Mouse (Mus musculus) telencephalon, adult 2 months (tissue): Measurements from ENCODE around the gene Sfxn4.
"Not testable (repeated sequence)": the region's sequence is repeated elsewhere in the genome, so short reads cannot be mapped to it uniquely, and the experiment has no call there.

Source experiments
- DNase-seq: peaks from one replicate; pipeline ENCODE4 v3.0.0-alpha.2; 2011; ENCODE audit warnings: low read depth, low spot score

Sfxn4 gene

GRCm38 (mm10) chr19:60860868-60861700, at the start of gene Sfxn4:
TSS of gene Sfxn4 (minus strand) at chr19:60861479.
- DNase-seq = peak; percentile 94

- DNase-seq = no peak
These were observed 49.0 kb upstream of the Sfxn4 start for GRCm38 (mm10) chr19:60910304-60910703.

GRCm38 (mm10) chr19:60905477-60905876, 44.2 kb upstream of the Sfxn4 start:
- no peak for DNase-seq

GRCm38 (mm10) chr19:60903971-60904370, 42.7 kb upstream of the Sfxn4 start:
- no peak for DNase-seq

GRCm38 (mm10) chr19:60903139-60903538, 41.9 kb upstream of the Sfxn4 start:
- no peak for DNase-seq

- no peak for DNase-seq
These were observed 34.1 kb upstream of the Sfxn4 start for GRCm38 (mm10) chr19:60895251-60895880.

- DNase-seq = no peak
These were observed 30.8 kb upstream of the Sfxn4 start for GRCm38 (mm10) chr19:60891934-60892547.

- DNase-seq = no peak
These were observed 29.8 kb upstream of the Sfxn4 start for GRCm38 (mm10) chr19:60891123-60891470.

- no peak for DNase-seq
These were observed 29.3 kb upstream of the Sfxn4 start for GRCm38 (mm10) chr19:60890391-60891122.

- peak; percentile 90 for DNase-seq
These were observed 28.5 kb upstream of the Sfxn4 start, which contains the start of gene Grk5 for GRCm38 (mm10) chr19:60889714-60890315. TSS of gene Grk5 (plus strand) at chr19:60889749.

GRCm38 (mm10) chr19:60889101-60889713, 27.9 kb upstream of the Sfxn4 start:
- no peak for DNase-seq

GRCm38 (mm10) chr19:60887637-60888036, 26.4 kb upstream of the Sfxn4 start:
- DNase-seq = no peak

GRCm38 (mm10) chr19:60883129-60883528, 21.9 kb upstream of the Sfxn4 start:
- DNase-seq = no peak

GRCm38 (mm10) chr19:60874064-60874694, 12.9 kb upstream of the Sfxn4 start, which contains the start of gene Prdx3:
TSS of gene Prdx3 (minus strand) at chr19:60874556.
- peak; percentile 91 for DNase-seq

GRCm38 (mm10) chr19:60873501-60873900, 12.2 kb upstream of the Sfxn4 start:
- no peak for DNase-seq

GRCm38 (mm10) chr19:60872272-60872671, 11.0 kb upstream of the Sfxn4 start:
- no peak for DNase-seq

GRCm38 (mm10) chr19:60871366-60871765, 10.1 kb upstream of the Sfxn4 start:
- no peak for DNase-seq

GRCm38 (mm10) chr19:60870489-60870888, 9.2 kb upstream of the Sfxn4 start:
- DNase-seq = no peak

GRCm38 (mm10) chr19:60866169-60866568, 4.9 kb upstream of the Sfxn4 start:
- not testable (repeated sequence) for DNase-seq

- DNase-seq = no peak
These were observed 15.5 kb downstream of the Sfxn4 start for GRCm38 (mm10) chr19:60845731-60846130.
